Mouse (Mus musculus) ES-Bruce4 (cell line): ENCODE data around the gene Usb1.

ENCODE experiments used
- CTCF ChIP-seq: IDR thresholded peaks from one replicate; pipeline ENCODE4 v1.8.1; 2011; ENCODE audit warnings: low read depth, low read length
- EP300 ChIP-seq: IDR thresholded peaks from 2 replicates; pipeline ENCODE4 v1.6.1; 2011; ENCODE audit warnings: low read depth, low read length; ENCODE audit not compliant: insufficient read depth
- POLR2A ChIP-seq: IDR thresholded peaks from one replicate; pipeline ENCODE4 v1.8.1; 2011; ENCODE audit warnings: low read length; ENCODE audit not compliant: insufficient read depth

DNA sequence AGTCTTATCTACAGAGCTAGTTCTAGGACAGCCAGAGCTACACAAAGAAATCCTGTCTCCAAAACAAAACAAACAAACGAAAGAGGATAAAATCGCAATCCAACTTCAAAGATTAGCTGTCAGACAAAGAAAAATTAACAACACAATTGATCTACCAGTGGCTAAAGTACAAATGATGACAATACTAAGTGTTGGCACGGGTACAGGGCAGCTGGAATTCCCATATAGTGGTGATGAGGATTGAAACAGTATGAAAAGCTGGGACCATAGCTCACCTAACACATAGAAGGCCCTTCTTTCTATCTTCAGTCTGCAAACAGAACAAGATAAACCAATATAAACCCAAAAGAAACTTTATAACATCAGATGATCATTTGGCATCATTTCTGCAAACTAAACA, 49.5 kb downstream of the Usb1 start:
- TF ChIP-seq POLR2A, result no peak
- no peak for TF ChIP-seq CTCF
- no peak for TF ChIP-seq EP300
